Mouse (Mus musculus) embryo, embryonic 10 days (tissue): ENCODE data around the gene Disc1.

Source experiments
- DNase-seq: peaks from one replicate; pipeline ENCODE4 v3.0.0-alpha.2; 2015; ENCODE audit warnings: low spot score

The Disc1 gene

GRCm38 (mm10) chr8:125053505-125054435 lies at the start of gene Disc1:
Gene Disc1 (plus strand): TSS chr8:125054195.
- peak; percentile 45 for DNase-seq

GRCm38 (mm10) chr8:125012695-125013627 lies 41.0 kb upstream of the Disc1 start, which contains the start of gene Tsnax:
Gene Tsnax (plus strand): TSS chr8:125012997.
- DNase-seq = peak; percentile 94

GRCm38 (mm10) chr8:125024085-125024484 lies 29.9 kb upstream of the Disc1 start:
- no peak for DNase-seq

GRCm38 (mm10) chr8:125027211-125027610 lies 26.8 kb upstream of the Disc1 start:
- no peak for DNase-seq

GRCm38 (mm10) chr8:125028841-125029240 lies 25.2 kb upstream of the Disc1 start:
- no peak for DNase-seq

GRCm38 (mm10) chr8:125031276-125031675 lies 22.7 kb upstream of the Disc1 start:
- DNase-seq = no peak

GRCm38 (mm10) chr8:125034669-125035068 lies 19.3 kb upstream of the Disc1 start:
- DNase-seq = peak; percentile 76

GRCm38 (mm10) chr8:125037081-125037480 lies 16.9 kb upstream of the Disc1 start:
- DNase-seq = no peak

- DNase-seq = no peak
Measured at GRCm38 (mm10) chr8:125038731-125039130, 15.3 kb upstream of the Disc1 start.

- DNase-seq = peak; percentile 65
Measured at GRCm38 (mm10) chr8:125040587-125041375, 13.2 kb upstream of the Disc1 start.

GRCm38 (mm10) chr8:125041496-125041895 lies 12.5 kb upstream of the Disc1 start:
- peak; percentile 41 for DNase-seq

GRCm38 (mm10) chr8:125043394-125043793 lies 10.6 kb upstream of the Disc1 start:
- DNase-seq = no peak

- peak; percentile 35 for DNase-seq
Measured at GRCm38 (mm10) chr8:125043935-125044334, 10.1 kb upstream of the Disc1 start.

- DNase-seq = no peak
Measured at GRCm38 (mm10) chr8:125045760-125046159, 8.2 kb upstream of the Disc1 start.

- no peak for DNase-seq
Measured at GRCm38 (mm10) chr8:125049051-125049750, 4.8 kb upstream of the Disc1 start.

- no peak for DNase-seq
Measured at GRCm38 (mm10) chr8:125049826-125050225, 4.2 kb upstream of the Disc1 start.

GRCm38 (mm10) chr8:125052026-125052425 lies 2.0 kb upstream of the Disc1 start:
- DNase-seq = peak; percentile 89

- DNase-seq = peak; percentile 49
Measured at GRCm38 (mm10) chr8:125054436-125054810, 428 bp downstream of the Disc1 start.

GRCm38 (mm10) chr8:125060904-125061303 lies 6.9 kb downstream of the Disc1 start:
- no peak for DNase-seq

- no peak for DNase-seq
Measured at GRCm38 (mm10) chr8:125065596-125065995, 11.6 kb downstream of the Disc1 start.
